Mouse (Mus musculus) testis, adult 2 months (tissue): ENCODE measurements around the gene Gatad1. TPM values are rescaled to one million over a fixed set of nuclear protein-coding genes. Genes with fewer than 3 reads are reported as not detected.

Experiments
- H3K27ac ChIP-seq: fragments of 200-500 bp; 2 replicates; pipeline ENCODE4 v1.5.1; 2012; ENCODE audit warnings: low read depth, low read length; ENCODE audit not compliant: control insufficient read depth, insufficient read depth
- H3K27me3 ChIP-seq: fragments of 200-500 bp; 2 replicates; pipeline ENCODE4 v1.6.1; 2012; ENCODE audit warnings: mild to moderate bottlenecking, low read length, moderate library complexity; ENCODE audit not compliant: control insufficient read depth, insufficient read depth
- H3K36me3 ChIP-seq: fragments of 200-500 bp; 2 replicates; pipeline ENCODE4 v1.6.1; 2012; ENCODE audit warnings: mild to moderate bottlenecking, low read length; ENCODE audit not compliant: control insufficient read depth, insufficient read depth
- H3K4me1 ChIP-seq: fragments of 200-500 bp; 2 replicates; pipeline ENCODE4 v1.6.1; 2012; ENCODE audit warnings: low read length; ENCODE audit not compliant: control insufficient read depth, insufficient read depth
- H3K4me3 ChIP-seq: fragments of 200-500 bp; 2 replicates; pipeline ENCODE4 v1.5.1; 2012; ENCODE audit warnings: low read depth, mild to moderate bottlenecking, low read length, moderate library complexity, mixed read lengths; ENCODE audit not compliant: control insufficient read depth
- CTCF ChIP-seq: fragments of 200-500 bp; IDR thresholded peaks from 2 replicates; pipeline ENCODE4 v1.5.1; 2012; ENCODE audit warnings: low read depth, mild to moderate bottlenecking, inconsistent platforms, low read length, moderate library complexity; ENCODE audit not compliant: control insufficient read depth, insufficient read depth, insufficient replicate concordance
- POLR2A ChIP-seq: fragments of 200-500 bp; IDR thresholded peaks from 2 replicates; pipeline ENCODE4 v1.6.1; 2012; ENCODE audit warnings: low read depth, mild to moderate bottlenecking, inconsistent platforms, low read length, moderate library complexity; ENCODE audit not compliant: control insufficient read depth
- polyA plus RNA-seq: library from polyadenylated mRNA; depleted of rRNA; stranded (reverse); fragments of >200 nt; gene quantifications from 2 replicates; pipeline ENCODE4 v1.2.3, GENCODE M21; 2012; rRNA removed

Gatad1 gene
- polyA plus RNA-seq, 1 experiment = 121 TPM

- H3K4me1 ChIP-seq = peaks cover 5% of the 10 kb centered on the region
- no peak overlapping the region for H3K4me3 ChIP-seq
- no peak for TF ChIP-seq CTCF
- TF ChIP-seq POLR2A = no peak
- no peaks in the 10 kb centered on the region for H3K36me3 ChIP-seq
- no peaks in the 10 kb centered on the region for H3K27me3 ChIP-seq
- H3K27ac ChIP-seq = no peak overlapping the region
Measured at GRCm38 (mm10) chr5:3600790-3601189, 56.2 kb downstream of the Gatad1 start.

GRCm38 (mm10) chr5:3600298-3600697 lies 56.7 kb downstream of the Gatad1 start:
- TF ChIP-seq CTCF (no peak), POLR2A (no peak)
- Histone ChIP-seq H3K4me3 (no peak overlapping the region), H3K4me1 (peaks cover 5% of the 10 kb centered on the region), H3K27ac (no peak overlapping the region), H3K27me3 (no peaks in the 10 kb centered on the region), H3K36me3 (no peaks in the 10 kb centered on the region)

GRCm38 (mm10) chr5:3598766-3599165 lies 58.2 kb downstream of the Gatad1 start:
- Histone ChIP-seq H3K4me1 (peaks cover 8% of the 10 kb centered on the region), H3K36me3 (no peaks in the 10 kb centered on the region), H3K27me3 (no peaks in the 10 kb centered on the region), H3K4me3 (no peak overlapping the region), H3K27ac (no peak overlapping the region)
- no peak for TF ChIP-seq POLR2A
- TF ChIP-seq CTCF = no peak

GRCm38 (mm10) chr5:3597171-3597570 lies 59.8 kb downstream of the Gatad1 start:
- Histone ChIP-seq H3K4me1 (peaks cover 8% of the 10 kb centered on the region), H3K36me3 (no peaks in the 10 kb centered on the region), H3K4me3 (no peak overlapping the region), H3K27ac (no peak overlapping the region), H3K27me3 (no peaks in the 10 kb centered on the region)
- no peak for TF ChIP-seq POLR2A
- no peak for TF ChIP-seq CTCF

GRCm38 (mm10) chr5:3596399-3596766 lies 60.6 kb downstream of the Gatad1 start, which contains the start of gene Rbm48:
Gene Rbm48 (minus strand): TSS chr5:3596585.
- H3K27me3 ChIP-seq = no peaks in the 10 kb centered on the region
- H3K27ac ChIP-seq = peak within 1 kb of the TSS; percentile 76
- H3K4me3 ChIP-seq = peak within 1 kb of the TSS; percentile 92
- TF ChIP-seq CTCF (peak; percentile 70; the same call in 1 of the 2 replicates), POLR2A (no peak)
- peaks cover 8% of the 10 kb centered on the region for H3K4me1 ChIP-seq
- H3K36me3 ChIP-seq = no peaks in the 10 kb centered on the region

GRCm38 (mm10) chr5:3595693-3596398 lies 61.1 kb downstream of the Gatad1 start, which contains the start of gene Pex1:
Gene Pex1 (plus strand): TSS chr5:3596066.
- TF ChIP-seq CTCF = no peak; the same call in 1 of the 2 replicates
- TF ChIP-seq POLR2A = no peak; the same call in 1 of the 2 replicates

More at GRCm38 (mm10) chr5:3595693-3596398, 61.1 kb downstream of the Gatad1 start, which contains the start of gene Pex1:
- Histone ChIP-seq H3K27me3 (no peaks in the 10 kb centered on the region), H3K36me3 (no peaks in the 10 kb centered on the region), H3K4me1 (peaks cover 8% of the 10 kb centered on the region), H3K4me3 (peak within 1 kb of the TSS; percentile 92), H3K27ac (peak within 1 kb of the TSS; percentile 76)

Other genes starting within 250 kb of the Gatad1 start
- 9.9 and 10.1 TPM in 2 replicates for gene Fam133b, start 113.4 kb downstream of the Gatad1 start, polyA plus RNA-seq
- 40.0 and 46.6 TPM in 2 replicates for gene 1700109H08Rik, start 85.6 kb downstream of the Gatad1 start, polyA plus RNA-seq
- 2.5 and 3.8 TPM in 2 replicates for gene Pex1, start 61.1 kb downstream of the Gatad1 start, polyA plus RNA-seq
- gene Rbm48, start 60.6 kb downstream of the Gatad1 start, polyA plus RNA-seq = 6.4 and 10.9 TPM in 2 replicates
- gene Tmbim7, start 6.0 kb downstream of the Gatad1 start, polyA plus RNA-seq = 186 and 244 TPM in 2 replicates
- gene Ankib1, start 145.7 kb upstream of the Gatad1 start, polyA plus RNA-seq = 7.7 and 9.0 TPM in 2 replicates
- 10.0 and 11.9 TPM in 2 replicates for gene Krit1, start 146.0 kb upstream of the Gatad1 start, polyA plus RNA-seq
- gene Lrrd1, start 188.0 kb upstream of the Gatad1 start, polyA plus RNA-seq = 4.6 and 5.4 TPM in 2 replicates
- 1.5 and 1.7 TPM in 2 replicates for gene Mterf1a, start 236.7 kb upstream of the Gatad1 start, polyA plus RNA-seq